Mouse (Mus musculus): ENCODE data around the gene Gpc5. TPM values are rescaled to one million over a fixed set of nuclear protein-coding genes. Genes with fewer than 3 reads are reported as not detected.

Gpc5 gene
- polyA plus RNA-seq, 1 experiment from 2014 or later: 2.5 TPM

- 72% methylated on average over 1 of the region's 1 CpGs for WGBS
- Histone ChIP-seq H3K4me1 (ENCODE audit: control insufficient read depth, insufficient read depth, low read length) (no peaks in the 10 kb centered on the region), H3K4me3 (ENCODE audit: low read depth, low read length) (no peak overlapping the region), H3K27ac (replicated peaks; ENCODE audit: low read depth, low read length) (no peak overlapping the region), H3K9ac (ENCODE audit: low read length) (no peak overlapping the region), H3K4me2 (ENCODE audit: low read depth, severe bottlenecking) (no peak overlapping the region), H3K27me3 (ENCODE audit: control insufficient read depth, insufficient read depth, low read length) (no peaks in the 10 kb centered on the region), H3K36me3 (ENCODE audit: control insufficient read depth, insufficient read depth, low read length) (no peaks in the 10 kb centered on the region), H3K9me3 (ENCODE audit: control insufficient read depth, low read length) (no peaks in the 10 kb centered on the region)
- DNase-seq (ENCODE audit: low spot score): no peak
- no peak for ATAC-seq (ENCODE audit: insufficient number of reproducible peaks, low FRiP score, low TSS enrichment, low read depth)
Measured at GRCm38 (mm10) chr14:116137772-116138171, 1045.8 kb downstream of the Gpc5 start.

DNA sequence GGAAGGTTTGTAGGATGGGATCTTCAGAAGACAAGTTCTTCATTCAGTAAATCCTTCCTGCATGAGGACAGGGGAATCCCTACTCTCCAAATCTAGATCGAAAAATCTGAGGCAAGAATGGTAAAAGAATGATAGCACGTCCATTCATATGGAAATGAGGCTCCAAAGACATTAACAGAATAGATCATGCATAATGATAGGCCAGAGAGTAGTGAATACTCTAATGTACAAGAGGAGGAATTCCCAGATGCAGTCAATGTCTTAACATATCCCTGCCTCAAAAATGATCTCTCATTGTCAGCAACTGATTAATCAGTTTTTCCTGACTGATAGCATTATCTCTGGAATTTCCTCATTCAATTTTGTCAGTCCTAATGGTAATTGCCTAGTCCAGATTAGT is 1070.6 kb downstream of the Gpc5 start:
- no peaks in the 10 kb centered on the region for H3K9me3 ChIP-seq (ENCODE audit: control insufficient read depth, low read length)
- H3K27me3 ChIP-seq (ENCODE audit: control insufficient read depth, insufficient read depth, low read length): no peaks in the 10 kb centered on the region
- WGBS: 89% methylated on average over 2 of the region's 2 CpGs
- no peaks in the 10 kb centered on the region for H3K36me3 ChIP-seq (ENCODE audit: control insufficient read depth, insufficient read depth, low read length)
- H3K9ac ChIP-seq (ENCODE audit: low read length): no peak overlapping the region
- H3K4me1 ChIP-seq (ENCODE audit: control insufficient read depth, insufficient read depth, low read length): no peaks in the 10 kb centered on the region
- ATAC-seq (ENCODE audit: insufficient number of reproducible peaks, low FRiP score, low TSS enrichment, low read depth): no peak
- DNase-seq (ENCODE audit: low spot score): no peak
- H3K27ac ChIP-seq (replicated peaks; ENCODE audit: low read depth, low read length): no peak overlapping the region
- no peak overlapping the region for H3K4me3 ChIP-seq (ENCODE audit: low read depth, low read length)
- no peak overlapping the region for H3K4me2 ChIP-seq (ENCODE audit: low read depth, severe bottlenecking)

GRCm38 (mm10) chr14:116167401-116167800 is 1075.4 kb downstream of the Gpc5 start:
- ATAC-seq (ENCODE audit: insufficient number of reproducible peaks, low FRiP score, low TSS enrichment, low read depth) (no peak), DNase-seq (ENCODE audit: low spot score) (no peak)
- no peaks in the 10 kb centered on the region for H3K9me3 ChIP-seq (ENCODE audit: control insufficient read depth, low read length)
- H3K4me1 ChIP-seq (ENCODE audit: control insufficient read depth, insufficient read depth, low read length): no peaks in the 10 kb centered on the region
- no peak overlapping the region for H3K9ac ChIP-seq (ENCODE audit: low read length)
- H3K36me3 ChIP-seq (ENCODE audit: control insufficient read depth, insufficient read depth, low read length): no peaks in the 10 kb centered on the region
- no peak overlapping the region for H3K4me2 ChIP-seq (ENCODE audit: low read depth, severe bottlenecking)
- H3K27me3 ChIP-seq (ENCODE audit: control insufficient read depth, insufficient read depth, low read length): no peaks in the 10 kb centered on the region
- H3K27ac ChIP-seq (replicated peaks; ENCODE audit: low read depth, low read length): no peak overlapping the region
- no peak overlapping the region for H3K4me3 ChIP-seq (ENCODE audit: low read depth, low read length)

DNA sequence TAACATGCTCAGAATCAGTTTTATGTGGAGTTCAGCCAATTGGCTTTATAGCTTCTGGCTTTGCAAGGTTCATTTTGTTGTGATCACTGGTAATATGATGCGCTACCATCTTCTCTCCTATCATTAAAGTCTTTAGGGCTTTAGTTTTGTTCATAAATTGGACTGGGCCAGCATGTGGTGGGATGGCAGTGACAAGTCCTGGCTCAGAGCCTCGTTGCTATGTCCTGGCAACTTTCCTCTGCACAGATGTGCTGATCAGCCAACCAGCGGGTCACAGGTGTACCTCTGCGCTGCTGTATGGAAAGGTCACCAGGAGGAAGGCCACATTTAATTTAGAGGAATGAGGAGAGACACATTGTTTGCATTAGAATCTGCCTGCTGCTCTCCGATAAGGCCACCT is 1077.1 kb downstream of the Gpc5 start:
- H3K27me3 ChIP-seq (ENCODE audit: control insufficient read depth, insufficient read depth, low read length): no peaks in the 10 kb centered on the region
- no peaks in the 10 kb centered on the region for H3K9me3 ChIP-seq (ENCODE audit: control insufficient read depth, low read length)
- no peak overlapping the region for H3K27ac ChIP-seq (replicated peaks; ENCODE audit: low read depth, low read length)
- DNase-seq (ENCODE audit: low spot score) (no peak), ATAC-seq (ENCODE audit: insufficient number of reproducible peaks, low FRiP score, low TSS enrichment, low read depth) (no peak)
- 57% methylated on average over 5 of the region's 5 CpGs for WGBS
- no peak overlapping the region for H3K9ac ChIP-seq (ENCODE audit: low read length)
- no peaks in the 10 kb centered on the region for H3K4me1 ChIP-seq (ENCODE audit: control insufficient read depth, insufficient read depth, low read length)
- H3K4me2 ChIP-seq (ENCODE audit: low read depth, severe bottlenecking): no peak overlapping the region
- H3K36me3 ChIP-seq (ENCODE audit: control insufficient read depth, insufficient read depth, low read length): no peaks in the 10 kb centered on the region
- H3K4me3 ChIP-seq (ENCODE audit: low read depth, low read length): no peak overlapping the region

GRCm38 (mm10) chr14:116186981-116187380 is 1095.0 kb downstream of the Gpc5 start:
- H3K9ac ChIP-seq (ENCODE audit: low read length): no peak overlapping the region
- no peaks in the 10 kb centered on the region for H3K4me1 ChIP-seq (ENCODE audit: control insufficient read depth, insufficient read depth, low read length)
- H3K4me2 ChIP-seq (ENCODE audit: low read depth, severe bottlenecking): no peak overlapping the region
- no peak for ATAC-seq (ENCODE audit: insufficient number of reproducible peaks, low FRiP score, low TSS enrichment, low read depth)
- H3K4me3 ChIP-seq (ENCODE audit: low read depth, low read length): no peak overlapping the region
- DNase-seq (ENCODE audit: low spot score): no peak
- H3K36me3 ChIP-seq (ENCODE audit: control insufficient read depth, insufficient read depth, low read length): no peaks in the 10 kb centered on the region
- WGBS: 89% methylated on average over 4 of the region's 4 CpGs
- H3K27me3 ChIP-seq (ENCODE audit: control insufficient read depth, insufficient read depth, low read length): no peaks in the 10 kb centered on the region
- H3K27ac ChIP-seq (replicated peaks; ENCODE audit: low read depth, low read length): no peak overlapping the region
- H3K9me3 ChIP-seq (ENCODE audit: control insufficient read depth, low read length): no peaks in the 10 kb centered on the region

- H3K9ac ChIP-seq (ENCODE audit: low read length): no peak overlapping the region
- ATAC-seq (ENCODE audit: insufficient number of reproducible peaks, low FRiP score, low TSS enrichment, low read depth) (no peak), DNase-seq (ENCODE audit: low spot score) (peak; percentile 52)
- H3K9me3 ChIP-seq (ENCODE audit: control insufficient read depth, low read length): no peaks in the 10 kb centered on the region
- H3K27ac ChIP-seq (replicated peaks; ENCODE audit: low read depth, low read length): no peak overlapping the region
- H3K4me1 ChIP-seq (ENCODE audit: control insufficient read depth, insufficient read depth, low read length): peaks cover 8% of the 10 kb centered on the region; the same call in 1 of the 2 replicates
- no peaks in the 10 kb centered on the region for H3K36me3 ChIP-seq (ENCODE audit: control insufficient read depth, insufficient read depth, low read length)
- WGBS: 31% methylated on average over 6 of the region's 6 CpGs
- no peak overlapping the region for H3K4me3 ChIP-seq (ENCODE audit: low read depth, low read length)
- H3K4me2 ChIP-seq (ENCODE audit: low read depth, severe bottlenecking): no peak overlapping the region
- H3K27me3 ChIP-seq (ENCODE audit: control insufficient read depth, insufficient read depth, low read length): no peaks in the 10 kb centered on the region
Measured at GRCm38 (mm10) chr14:116206977-116207376, 1115.0 kb downstream of the Gpc5 start.

DNA sequence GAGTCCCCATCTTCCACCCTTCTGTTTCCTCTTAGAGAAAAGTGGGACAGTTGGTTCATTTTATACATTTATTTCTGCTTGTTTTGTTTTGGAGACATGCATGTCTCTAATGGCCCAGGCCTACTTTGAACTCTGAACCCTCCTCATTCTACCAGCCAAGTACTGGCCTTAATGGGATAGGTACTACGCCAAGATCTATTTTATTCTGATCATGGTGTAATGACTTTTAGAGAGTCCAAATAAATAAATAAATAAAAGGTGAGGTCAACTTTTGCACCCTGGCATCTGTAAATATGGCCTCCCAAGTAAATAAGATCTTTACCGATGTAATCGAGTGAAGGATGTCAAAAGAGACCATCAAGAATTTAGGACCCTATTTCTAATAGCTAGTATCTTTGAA is 1116.6 kb downstream of the Gpc5 start:
- no peak overlapping the region for H3K4me2 ChIP-seq (ENCODE audit: low read depth, severe bottlenecking)
- no peaks in the 10 kb centered on the region for H3K36me3 ChIP-seq (ENCODE audit: control insufficient read depth, insufficient read depth, low read length)
- H3K27ac ChIP-seq (replicated peaks; ENCODE audit: low read depth, low read length): no peak overlapping the region
- 91% methylated on average over 3 of the region's 3 CpGs for WGBS
- no peaks in the 10 kb centered on the region for H3K9me3 ChIP-seq (ENCODE audit: control insufficient read depth, low read length)
- DNase-seq (ENCODE audit: low spot score) (no peak), ATAC-seq (ENCODE audit: insufficient number of reproducible peaks, low FRiP score, low TSS enrichment, low read depth) (no peak; the same call in 1 of the 2 replicates)
- no peak overlapping the region for H3K4me3 ChIP-seq (ENCODE audit: low read depth, low read length)
- peaks cover 8% of the 10 kb centered on the region; the same call in 1 of the 2 replicates for H3K4me1 ChIP-seq (ENCODE audit: control insufficient read depth, insufficient read depth, low read length)
- H3K9ac ChIP-seq (ENCODE audit: low read length): no peak overlapping the region
- H3K27me3 ChIP-seq (ENCODE audit: control insufficient read depth, insufficient read depth, low read length): no peaks in the 10 kb centered on the region

DNA sequence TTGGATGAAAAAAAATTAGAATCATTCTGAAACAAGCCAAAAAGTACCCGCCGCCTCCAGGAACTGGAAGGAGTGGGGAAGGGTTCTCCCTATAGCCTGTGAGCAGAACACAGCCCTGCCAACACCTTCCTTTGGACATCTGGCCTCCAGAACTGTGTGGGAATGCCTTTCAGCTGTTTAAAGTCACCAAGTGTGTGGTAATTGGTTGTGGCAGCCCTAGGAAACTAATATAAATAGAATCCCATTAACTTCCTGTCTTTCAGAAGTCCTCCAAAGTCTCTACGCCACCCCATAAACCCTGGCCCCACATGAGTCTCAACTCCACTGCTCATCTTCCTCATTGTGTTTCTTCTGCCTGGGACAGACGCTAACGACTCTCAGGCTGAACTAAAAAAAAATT is 1117.0 kb downstream of the Gpc5 start:
- 20% methylated on average over 5 of the region's 5 CpGs for WGBS
- ATAC-seq (ENCODE audit: insufficient number of reproducible peaks, low FRiP score, low TSS enrichment, low read depth) (peak; percentile 96), DNase-seq (ENCODE audit: low spot score) (peak; percentile 79)
- Histone ChIP-seq H3K27me3 (ENCODE audit: control insufficient read depth, insufficient read depth, low read length) (no peaks in the 10 kb centered on the region), H3K4me2 (ENCODE audit: low read depth, severe bottlenecking) (no peak overlapping the region), H3K9ac (ENCODE audit: low read length) (no peak overlapping the region), H3K9me3 (ENCODE audit: control insufficient read depth, low read length) (no peaks in the 10 kb centered on the region), H3K36me3 (ENCODE audit: control insufficient read depth, insufficient read depth, low read length) (no peaks in the 10 kb centered on the region), H3K4me3 (ENCODE audit: low read depth, low read length) (no peak overlapping the region), H3K27ac (replicated peaks; ENCODE audit: low read depth, low read length) (no peak overlapping the region), H3K4me1 (ENCODE audit: control insufficient read depth, insufficient read depth, low read length) (peaks cover 8% of the 10 kb centered on the region; the same call in 1 of the 2 replicates)

GRCm38 (mm10) chr14:116210304-116210703 is 1118.3 kb downstream of the Gpc5 start:
- Histone ChIP-seq H3K27ac (replicated peaks; ENCODE audit: low read depth, low read length) (no peak overlapping the region), H3K9ac (ENCODE audit: low read length) (no peak overlapping the region), H3K9me3 (ENCODE audit: control insufficient read depth, low read length) (no peaks in the 10 kb centered on the region), H3K4me2 (ENCODE audit: low read depth, severe bottlenecking) (no peak overlapping the region), H3K4me3 (ENCODE audit: low read depth, low read length) (no peak overlapping the region), H3K4me1 (ENCODE audit: control insufficient read depth, insufficient read depth, low read length) (peaks cover 8% of the 10 kb centered on the region; the same call in 1 of the 2 replicates), H3K36me3 (ENCODE audit: control insufficient read depth, insufficient read depth, low read length) (no peaks in the 10 kb centered on the region), H3K27me3 (ENCODE audit: control insufficient read depth, insufficient read depth, low read length) (no peaks in the 10 kb centered on the region)
- ATAC-seq (ENCODE audit: insufficient number of reproducible peaks, low FRiP score, low TSS enrichment, low read depth): no peak
- 79% methylated on average over 6 of the region's 6 CpGs for whole genome bisulfite sequencing
- DNase-seq (ENCODE audit: low spot score): no peak
